9 mouse cellular contexts compared by ENCODE assay signal in genomic region chr12:55242243-55242642, GRCm38 (mm10). TPM values are rescaled to one million over a fixed set of nuclear protein-coding genes. Genes with fewer than 3 reads are reported as not detected.
DNase-seq lines count a peak whose midpoint lies in the region; ATAC-seq and TF ChIP-seq lines count a peak whose summit lies in the region.
"Not testable (repeated sequence)": the region's sequence is repeated elsewhere in the genome, so short reads cannot be mapped to it uniquely, and the experiment has no call there.
"Had no signal": no experiment of that assay in that cellular context is flagged by ENCODE, and none has a peak within 500 bp of the region (broad histone marks: within the 10 kb centered on the region; RNA-seq: fewer than 3 reads in every experiment).

No protein-coding gene starts in this region.

- TF ChIP-seq CTCF in lung, postnatal 0 days (IDR thresholded peaks at IDR 0.05); stomach, postnatal 0 days (IDR thresholded peaks at IDR 0.05; ENCODE audit: low read depth): not testable (repeated sequence)

- not testable (repeated sequence) for DNase-seq in lung, postnatal 0 days (ENCODE audit: low spot score); stomach, postnatal 0 days (ENCODE audit: low spot score)

- not testable (repeated sequence) for H3K36me3 ChIP-seq in lung, postnatal 0 days (ENCODE audit: insufficient read depth, low read length); stomach, embryonic 15.5 days; stomach, postnatal 0 days (ENCODE audit: control insufficient read depth, insufficient read depth, low read length)

- ATAC-seq in lung, postnatal 0 days, result peak; percentile 74
- ATAC-seq in stomach, embryonic 15.5 days (ENCODE audit: insufficient read depth, low FRiP score, low read depth), result 0 out of 2 replicates have a peak, but pooled peaks have one; percentile 35
- ATAC-seq in stomach, postnatal 0 days (ENCODE audit: low FRiP score, low TSS enrichment), result peak; percentile 94

- H3K4me3 ChIP-seq in lung, postnatal 0 days (ENCODE audit: low read depth, low read length); stomach, embryonic 15.5 days (replicated peaks); stomach, postnatal 0 days (ENCODE audit: low read depth, low read length): not testable (repeated sequence)

- TF ChIP-seq EP300 in lung, postnatal 0 days (IDR thresholded peaks at IDR 0.05); stomach, postnatal 0 days (optimal IDR thresholded peaks at IDR 0.05): not testable (repeated sequence)

- H3K27ac ChIP-seq in lung, postnatal 0 days (ENCODE audit: low read length); stomach, embryonic 15.5 days; stomach, postnatal 0 days (replicated peaks): not testable (repeated sequence)

- not testable (repeated sequence) for H3K9me3 ChIP-seq in lung, postnatal 0 days (ENCODE audit: low read length); stomach, embryonic 15.5 days; stomach, postnatal 0 days (ENCODE audit: control insufficient read depth, low read length)

- H3K4me1 ChIP-seq in lung, postnatal 0 days (ENCODE audit: insufficient read depth, low read depth, low read length); stomach, embryonic 15.5 days; stomach, postnatal 0 days (replicated peaks; ENCODE audit: control insufficient read depth, insufficient read depth): not testable (repeated sequence)

- not testable (repeated sequence) for H3K9ac ChIP-seq in lung, postnatal 0 days (replicated peaks; ENCODE audit: low read depth); stomach, embryonic 15.5 days; stomach, postnatal 0 days (ENCODE audit: low read length)

- no CpG with 5 or more reads among the region's 8 CpGs for WGBS in lung, postnatal 0 days
- WGBS in stomach, embryonic 15.5 days, result no CpG with 5 or more reads among the region's 8 CpGs
- no CpG with 5 or more reads among the region's 8 CpGs for WGBS in stomach, postnatal 0 days

- H3K27me3 ChIP-seq in lung, postnatal 0 days (replicated peaks; ENCODE audit: insufficient read depth, low read length); stomach, embryonic 15.5 days (replicated peaks); stomach, postnatal 0 days (ENCODE audit: control insufficient read depth, insufficient read depth, low read length): not testable (repeated sequence)

- not testable (repeated sequence) for H3K4me2 ChIP-seq in lung, postnatal 0 days (replicated peaks; ENCODE audit: low read depth, low read length); stomach, embryonic 15.5 days; stomach, postnatal 0 days (replicated peaks; ENCODE audit: low read depth)

RNA-seq across cellular contexts. Expression of gene Srp54c, which starts 12.3 kb away (rescaled TPM):
- 52.8 and 57.9 TPM in 2 replicates for polyA plus RNA-seq in lung, postnatal 0 days (2015; fragmentation: Nextera tagmentation; extraction: Ambion mirVana)
- 73.1 and 83.6 TPM in 2 replicates for polyA plus RNA-seq in stomach, embryonic 15.5 days (2015; fragmentation: Nextera tagmentation; extraction: Ambion mirVana)
- 61.4 and 61.6 TPM in 2 replicates for polyA plus RNA-seq in stomach, postnatal 0 days (2015; fragmentation: Nextera tagmentation; extraction: Ambion mirVana)

RNA-seq across cellular contexts. Expression of gene 1700047I17Rik2, which starts 42.9 kb away (rescaled TPM):
- not detected in 2 replicates for polyA plus RNA-seq in lung, postnatal 0 days (2015; fragmentation: Nextera tagmentation; extraction: Ambion mirVana)
- 3.1 TPM in 1 of 2 replicates, not detected in the other for polyA plus RNA-seq in stomach, embryonic 15.5 days (2015; fragmentation: Nextera tagmentation; extraction: Ambion mirVana)
- not detected in 2 replicates for polyA plus RNA-seq in stomach, postnatal 0 days (2015; fragmentation: Nextera tagmentation; extraction: Ambion mirVana)
- polyA plus RNA-seq: activated CD4-positive, CD25-positive, alpha-beta regulatory T cell, adult 4 months; adrenal gland, adult 2 months; brain, embryonic 14.5 days; C2C12; G1E; Patski had no signal

RNA-seq across cellular contexts. Expression of gene 1110008L16Rik, which starts 57.1 kb away (rescaled TPM):
- 8.1 and 9.2 TPM in 2 replicates for polyA plus RNA-seq in lung, postnatal 0 days (2015; fragmentation: Nextera tagmentation; extraction: Ambion mirVana)
- 22.2 and 23.1 TPM in 2 replicates for polyA plus RNA-seq in stomach, embryonic 15.5 days (2015; fragmentation: Nextera tagmentation; extraction: Ambion mirVana)
- polyA plus RNA-seq in stomach, postnatal 0 days (2015; fragmentation: Nextera tagmentation; extraction: Ambion mirVana), result 30.0 and 30.2 TPM in 2 replicates

Comparison
In these comparisons a context has a peak if more than half of its experiments do, and no peak if none do; other contexts are left out.
1. ATAC-seq: peak in every context shown above with its lines; median percentile 94 in stomach, postnatal 0 days; 74 in lung, postnatal 0 days; 35 in stomach, embryonic 15.5 days.